Mouse (Mus musculus) stomach, embryonic 16.5 days (tissue): ENCODE data around the gene Opn4. TPM values are rescaled to one million over a fixed set of nuclear protein-coding genes. Genes with fewer than 3 reads are reported as not detected.

Experiments
- ATAC-seq: fragments of 200-750 bp; cut with Nextera tagmentation; 2 replicates; pipeline ENCODE4 v1.8.0; 2017; ENCODE audit warnings: moderate number of reproducible peaks, moderate TSS enrichment; ENCODE audit not compliant: insufficient read depth, low FRiP score
- H3K27ac ChIP-seq: fragments of 300-500 bp; sonication (generic); 2 replicates; pipeline ENCODE4 v1.5.1; 2014; ENCODE audit warnings: low read length
- H3K27me3 ChIP-seq: fragments of 300-500 bp; sonication (generic); 2 replicates; pipeline ENCODE4 v1.6.1; 2014; ENCODE audit warnings: low read length, control low read depth, mixed read lengths; ENCODE audit not compliant: control insufficient read depth, insufficient read depth
- H3K36me3 ChIP-seq: fragments of 300-500 bp; sonication (generic); 2 replicates; pipeline ENCODE4 v1.6.1; 2014; ENCODE audit warnings: low read length; ENCODE audit not compliant: control insufficient read depth, insufficient read depth
- H3K4me1 ChIP-seq: fragments of 300-500 bp; sonication (generic); 2 replicates; pipeline ENCODE4 v1.6.1; 2014; ENCODE audit warnings: low read length, control low read depth, mixed read lengths; ENCODE audit not compliant: control insufficient read depth, insufficient read depth
- H3K4me2 ChIP-seq: fragments of 300-500 bp; sonication (generic); 2 replicates; pipeline ENCODE4 v1.6.1; 2014; ENCODE audit warnings: low read depth, low read length, mixed read lengths
- H3K4me3 ChIP-seq: fragments of 300-500 bp; sonication (generic); replicated peaks from 2 replicates; pipeline ENCODE4 v1.5.1; 2014; ENCODE audit warnings: mild to moderate bottlenecking, low read length
- H3K9ac ChIP-seq: fragments of 300-500 bp; sonication (generic); 2 replicates; pipeline ENCODE4 v1.6.1; 2014; ENCODE audit warnings: low read length
- H3K9me3 ChIP-seq: fragments of 300-500 bp; sonication (generic); replicated peaks from 2 replicates; pipeline ENCODE4 v1.6.1; 2016; ENCODE audit warnings: low read length, control low read depth; ENCODE audit not compliant: control insufficient read depth
- WGBS: fragments of 180-500 bp; shearing (Covaris S2); extraction: QIAGEN DNeasy Blood & Tissue Kit; methylation state at CpG from one replicate; pipeline ENCODE4 v1.1.7; 2014; 5-methylcytosine and 5-hydroxymethylcytosine counted together
- polyA plus RNA-seq: library from polyadenylated mRNA; unstranded; fragments of >200 nt; fragmentation: Nextera tagmentation; extraction: Ambion mirVana; gene quantifications from 2 replicates; pipeline ENCODE4 v1.2.1, GENCODE M21; 2015

Gene Opn4
- polyA plus RNA-seq, 1 experiment from 2014 or later = 0.06 TPM

DNA sequence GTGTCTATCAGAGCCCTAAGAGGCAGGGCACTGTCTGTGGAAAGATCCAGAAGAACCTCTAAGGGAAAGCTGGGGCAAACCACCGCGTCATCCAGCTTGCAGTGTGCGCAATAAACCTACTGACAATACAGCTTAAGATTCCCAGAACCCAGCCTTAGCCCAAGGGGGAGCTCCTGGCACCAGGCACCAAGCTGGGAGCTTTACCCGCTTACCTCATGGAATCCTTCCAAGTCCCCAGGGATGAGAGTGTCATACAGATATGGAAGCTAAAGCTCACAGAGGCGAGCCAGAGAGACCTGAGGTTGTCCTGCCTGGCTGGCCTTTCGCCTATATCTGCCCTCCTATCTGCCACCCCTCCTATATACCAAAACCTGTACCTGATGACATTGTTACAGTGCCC is 56.3 kb downstream of the Opn4 start:
- H3K27me3 ChIP-seq = no peaks in the 10 kb centered on the region
- peak overlapping the region; percentile 66; the same call in 1 of the 2 replicates for H3K27ac ChIP-seq
- H3K4me1 ChIP-seq = peaks cover 21% of the 10 kb centered on the region
- 80% methylated on average over 6 of the region's 6 CpGs for WGBS
- H3K9ac ChIP-seq = 0 out of 2 replicates have a peak overlapping the region, but pooled peaks have one; percentile 7
- H3K4me2 ChIP-seq = no peak overlapping the region
- no peaks in the 10 kb centered on the region for H3K9me3 ChIP-seq
- H3K4me3 ChIP-seq = no peak overlapping the region
- ATAC-seq = no peak
- no peaks in the 10 kb centered on the region for H3K36me3 ChIP-seq

DNA sequence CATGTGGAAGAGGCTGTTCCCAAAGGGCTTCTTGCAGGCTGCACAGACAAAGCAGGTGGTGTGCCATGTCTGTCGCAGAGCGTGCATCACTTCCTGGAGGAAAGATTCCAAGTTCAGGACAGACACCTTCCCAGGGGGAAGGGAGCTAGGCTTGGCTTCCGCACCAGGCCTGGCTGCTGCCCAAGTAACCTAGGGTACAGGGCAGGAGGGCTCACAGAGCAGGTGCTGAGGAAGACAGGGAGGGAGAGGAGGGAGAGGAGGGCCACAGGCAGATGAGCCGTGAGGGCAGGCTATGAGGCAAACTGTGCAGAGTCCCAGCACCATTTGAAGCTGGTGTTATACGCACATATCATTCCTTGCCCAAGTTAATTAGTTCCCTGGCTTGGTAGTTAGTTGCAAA is 58.0 kb downstream of the Opn4 start:
- H3K27me3 ChIP-seq = no peaks in the 10 kb centered on the region
- no peak for ATAC-seq
- 84% methylated on average over 5 of the region's 5 CpGs for WGBS
- no peak overlapping the region for H3K4me3 ChIP-seq
- H3K9ac ChIP-seq = no peak overlapping the region
- no peaks in the 10 kb centered on the region for H3K36me3 ChIP-seq
- peak overlapping the region; percentile 91 for H3K27ac ChIP-seq
- H3K4me1 ChIP-seq = peaks cover 15% of the 10 kb centered on the region
- H3K4me2 ChIP-seq = no peak overlapping the region
- no peaks in the 10 kb centered on the region for H3K9me3 ChIP-seq

DNA sequence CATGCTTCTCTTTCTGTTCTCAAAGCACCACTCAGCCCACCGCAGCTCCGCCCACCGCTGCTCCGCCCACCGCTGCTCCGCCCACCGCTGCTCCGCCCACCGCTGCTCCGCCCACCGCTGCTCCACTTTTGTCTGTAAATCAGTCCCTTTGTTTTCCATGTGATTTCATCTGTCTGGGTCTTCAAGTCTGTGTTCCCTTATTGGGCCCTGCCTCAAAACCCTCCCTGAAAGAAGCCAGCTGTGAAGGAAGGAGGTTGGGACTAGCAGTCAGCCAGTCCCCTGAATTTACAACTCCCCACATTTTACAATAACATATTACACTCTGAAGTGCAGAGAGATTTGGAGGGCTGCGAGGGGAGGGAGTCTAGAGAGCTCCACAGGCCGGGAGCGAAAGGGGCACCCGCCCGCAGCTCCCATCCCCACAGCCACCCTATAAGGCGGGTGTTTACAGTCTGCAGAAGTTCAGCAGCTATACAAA is 59.2 kb downstream of the Opn4 start:
- peak overlapping the region; percentile 10; the same call in 1 of the 2 replicates for H3K4me3 ChIP-seq
- peak overlapping the region; percentile 42 for H3K4me2 ChIP-seq
- peaks cover 15% of the 10 kb centered on the region for H3K4me1 ChIP-seq
- no peaks in the 10 kb centered on the region for H3K27me3 ChIP-seq
- no peaks in the 10 kb centered on the region for H3K36me3 ChIP-seq
- peak; percentile 86 for ATAC-seq
- H3K9ac ChIP-seq = peak overlapping the region; percentile 49
- 8% methylated on average over 16 of the region's 17 CpGs for WGBS
- peak overlapping the region; percentile 91 for H3K27ac ChIP-seq
- no peaks in the 10 kb centered on the region for H3K9me3 ChIP-seq

Other genes with a start within 250 kb of the Opn4 start
- 23.6 and 47.2 TPM in 2 replicates for gene Fam25c, start 244.7 kb downstream of the Opn4 start, polyA plus RNA-seq
- gene Sncg, start 225.4 kb downstream of the Opn4 start, polyA plus RNA-seq = 31.3 and 35.0 TPM in 2 replicates
- 8.5 and 9.1 TPM in 2 replicates for gene Mmrn2, start 224.7 kb downstream of the Opn4 start, polyA plus RNA-seq
- 22.4 and 22.9 TPM in 2 replicates for gene Bmpr1a, start 96.8 kb downstream of the Opn4 start, polyA plus RNA-seq
- gene 9230112D13Rik, start 77.3 kb downstream of the Opn4 start, polyA plus RNA-seq = not detected in 2 replicates
- gene Ldb3, start 11.5 kb downstream of the Opn4 start, polyA plus RNA-seq = 4.4 and 30.9 TPM in 2 replicates
- gene Wapl, start 73.8 kb upstream of the Opn4 start, polyA plus RNA-seq = 17.4 and 22.5 TPM in 2 replicates
- gene Grid1, start 220.0 kb upstream of the Opn4 start, polyA plus RNA-seq = 0.57 and 0.92 TPM in 2 replicates